Mouse (Mus musculus) spleen, adult 18-20 months (tissue): ENCODE measurements around the gene Gm11084.
"Not testable (repeated sequence)": the region's sequence is repeated elsewhere in the genome, so short reads cannot be mapped to it uniquely, and the experiment has no call there.

Experiments
- DNase-seq, 2 experiments: peaks; one replicate each; pipeline ENCODE4 v3.0.0; 2022; ENCODE audit warnings: mixed read lengths in 2 of 2

The Gm11084 gene

GRCm38 (mm10) chr2:72992497-72992896 is 6.0 kb upstream of the Gm11084 start:
- no peak for DNase-seq

- DNase-seq = not testable (repeated sequence)
Observed at GRCm38 (mm10) chr2:72988945-72989344, 2.4 kb upstream of the Gm11084 start.

GRCm38 (mm10) chr2:72985516-72985915 is 1.0 kb downstream of the Gm11084 start:
- no peak for DNase-seq

DNA sequence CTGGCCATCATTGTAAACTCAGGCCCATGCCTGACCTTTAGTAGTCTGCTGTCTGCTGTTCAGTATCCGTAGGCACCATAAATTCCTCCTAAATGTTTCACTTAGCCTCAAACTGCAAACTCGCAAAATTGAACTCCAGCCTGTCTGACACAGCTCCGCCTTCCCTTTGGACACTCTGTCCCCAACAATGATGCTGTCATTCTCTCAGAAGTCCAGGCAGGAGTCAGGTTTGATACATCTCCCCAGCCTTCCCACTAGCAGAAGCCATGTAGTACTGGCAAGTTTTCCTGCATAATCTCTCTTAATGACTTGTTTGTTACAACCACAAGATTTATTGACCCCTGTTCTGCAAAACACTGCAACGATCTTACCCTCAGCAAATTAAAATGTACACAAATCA is 1.7 kb downstream of the Gm11084 start:
- DNase-seq = no peak

DNA sequence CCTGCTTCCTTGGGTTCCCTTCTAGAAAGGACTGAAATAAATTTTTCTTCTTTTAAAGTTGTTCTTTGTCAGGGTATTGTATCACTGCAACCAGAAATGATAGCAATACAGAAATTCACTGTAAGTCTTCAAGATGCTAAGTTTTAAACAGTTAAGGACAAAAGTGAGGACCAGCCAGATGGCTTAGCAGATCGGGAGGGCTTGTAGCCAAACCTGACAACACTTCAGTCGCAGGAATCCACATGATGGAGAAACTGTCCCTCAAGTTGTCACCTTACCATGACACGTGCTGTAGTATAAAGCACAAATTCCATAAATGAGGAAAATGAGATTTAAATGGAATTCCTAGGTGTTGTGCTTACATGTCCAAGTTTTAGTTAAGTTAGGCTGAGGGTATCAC is 3.3 kb downstream of the Gm11084 start:
- no peak for DNase-seq

DNA sequence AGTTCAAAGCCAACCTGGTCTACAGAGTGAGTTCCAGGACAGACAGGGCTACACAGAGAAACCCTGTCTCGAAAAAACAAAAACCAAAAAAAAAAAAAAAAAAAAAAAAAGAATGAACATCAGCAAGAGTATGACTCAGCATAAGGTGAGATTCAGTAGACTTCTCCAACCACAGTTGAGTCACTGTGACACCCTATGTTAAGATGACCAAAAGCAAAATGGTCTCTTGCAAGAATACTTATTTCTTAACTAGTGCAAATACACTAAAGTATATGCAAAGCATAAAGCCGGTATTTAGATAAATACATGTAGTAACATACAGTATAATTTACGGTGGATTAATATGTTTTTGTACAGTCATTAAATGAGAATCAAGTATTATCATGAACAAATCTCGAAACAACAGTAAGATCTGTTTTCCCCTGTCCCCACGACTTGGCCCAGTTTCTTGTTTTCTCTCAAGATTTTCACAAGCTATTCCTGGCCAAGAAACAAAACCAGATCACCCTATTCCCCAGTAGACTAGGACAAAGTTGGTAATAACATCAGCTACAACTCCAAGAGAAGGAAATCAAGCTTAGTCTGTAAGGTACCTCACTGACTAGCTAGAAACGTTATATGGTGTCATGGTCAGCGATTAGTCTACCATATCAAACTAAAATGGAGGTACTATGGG is 4.3 kb downstream of the Gm11084 start:
- DNase-seq = no peak

GRCm38 (mm10) chr2:72981441-72982109 is 4.9 kb downstream of the Gm11084 start:
- no peak for DNase-seq

GRCm38 (mm10) chr2:72981075-72981420 is 5.5 kb downstream of the Gm11084 start:
- no peak for DNase-seq

GRCm38 (mm10) chr2:72980337-72981074 is 6.0 kb downstream of the Gm11084 start, which contains the start of gene Sp3:
Gene Sp3, minus strand, starts transcription at chr2:72980446.
- DNase-seq = peak; percentile 90 to 93

DNA sequence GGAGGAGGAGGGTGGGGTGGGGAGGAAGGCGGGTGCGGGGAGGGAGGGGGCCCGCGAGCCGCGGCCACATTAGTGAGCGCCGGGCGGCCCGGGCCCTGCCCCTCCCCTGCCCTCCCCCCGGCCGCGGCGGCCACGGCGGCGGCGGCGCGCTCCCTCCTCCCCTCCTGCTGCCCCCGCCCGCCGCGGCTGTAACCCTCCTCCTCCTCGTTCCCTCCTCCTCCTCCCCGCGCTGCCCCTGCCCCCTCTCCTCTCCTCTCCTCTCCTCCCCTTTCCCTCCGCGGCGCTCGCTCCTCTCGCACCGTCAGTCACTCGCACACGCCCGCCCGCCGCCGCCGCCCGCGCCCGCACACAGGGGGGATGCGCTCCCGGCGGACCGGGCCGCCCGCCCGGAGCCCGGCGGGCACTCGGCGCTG is 6.9 kb downstream of the Gm11084 start:
- DNase-seq = peak; percentile 82 to 86

DNA sequence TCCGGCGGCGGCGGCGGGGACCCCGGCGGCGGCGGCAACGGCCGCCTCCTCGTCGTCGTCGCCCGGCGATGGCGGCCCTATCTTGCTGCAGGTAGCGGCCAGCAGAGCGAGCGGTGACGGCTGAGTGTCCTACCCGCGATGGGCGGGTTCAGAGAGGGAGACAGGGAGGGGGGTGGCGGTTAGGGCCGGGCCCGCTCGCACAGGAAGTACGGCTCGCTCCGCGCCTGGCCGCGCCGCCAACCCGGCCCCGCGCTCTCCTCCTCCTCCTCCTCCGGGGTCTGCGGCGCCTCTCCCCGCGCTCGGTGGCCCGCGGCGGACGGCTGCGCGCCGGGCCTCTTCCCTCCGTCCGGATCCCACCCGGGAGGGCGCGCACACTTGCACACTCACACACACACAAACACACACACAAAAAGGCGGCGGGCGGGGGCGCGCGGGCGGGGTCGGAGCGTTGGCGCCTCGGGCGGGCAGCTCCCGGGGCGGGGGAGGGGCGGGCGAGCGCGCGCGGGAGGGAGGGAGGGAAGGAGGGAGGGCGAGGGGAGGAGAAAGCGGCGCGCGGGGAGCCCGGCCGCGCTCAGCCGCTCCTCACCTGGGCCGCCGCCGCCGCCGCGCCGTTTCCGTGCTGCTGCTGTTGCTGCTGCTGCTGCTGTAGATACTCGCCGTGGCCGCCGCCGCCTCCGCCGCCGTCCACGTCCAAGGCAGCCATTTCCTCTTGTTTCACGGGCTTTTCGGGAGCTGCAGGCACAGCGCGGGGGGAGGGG is 7.4 kb downstream of the Gm11084 start:
- DNase-seq = peak; percentile 87 to 90

DNA sequence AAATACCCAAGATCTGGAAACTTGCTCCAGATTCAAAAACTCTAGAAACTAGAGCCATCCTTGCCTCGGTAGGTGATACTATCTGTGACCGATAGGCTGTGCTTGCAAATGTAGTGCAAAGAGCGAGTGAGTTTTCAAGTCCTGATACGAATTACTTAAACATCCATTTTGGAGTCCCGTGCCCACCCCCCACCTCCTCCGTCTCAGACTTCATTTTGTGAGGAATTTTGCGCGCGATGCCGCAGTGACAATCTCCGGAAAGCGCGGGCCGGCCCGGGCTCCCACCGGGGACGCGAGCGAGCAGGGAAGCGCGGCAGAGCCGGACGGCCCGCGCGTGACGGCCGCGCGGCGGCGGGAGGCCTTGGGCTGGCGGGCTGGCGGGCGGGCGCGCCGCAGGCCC is 8.0 kb downstream of the Gm11084 start:
- DNase-seq = no peak

GRCm38 (mm10) chr2:72977272-72977671 is 9.2 kb downstream of the Gm11084 start:
- no peak for DNase-seq

GRCm38 (mm10) chr2:72976036-72976435 is 10.5 kb downstream of the Gm11084 start:
- DNase-seq = no peak

DNA sequence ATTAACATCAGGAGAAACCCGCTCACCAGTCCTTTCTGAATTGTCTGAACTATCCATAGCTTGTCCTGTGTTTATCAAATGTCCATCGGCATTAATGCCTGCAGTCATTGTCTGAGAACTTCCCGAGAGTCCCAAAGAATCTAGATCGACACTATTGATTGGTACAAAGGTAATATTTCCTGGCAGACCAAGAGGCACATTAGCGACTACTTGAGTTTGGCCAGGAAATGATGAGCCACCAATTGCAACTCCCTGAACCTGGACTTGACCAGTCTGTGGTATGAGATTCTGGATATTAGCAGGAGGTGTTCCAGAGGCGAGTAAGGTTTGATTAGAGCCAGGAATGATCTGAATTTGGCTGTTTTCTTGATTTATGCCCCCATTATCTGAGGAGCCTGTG is 15.7 kb downstream of the Gm11084 start:
- DNase-seq = no peak

DNA sequence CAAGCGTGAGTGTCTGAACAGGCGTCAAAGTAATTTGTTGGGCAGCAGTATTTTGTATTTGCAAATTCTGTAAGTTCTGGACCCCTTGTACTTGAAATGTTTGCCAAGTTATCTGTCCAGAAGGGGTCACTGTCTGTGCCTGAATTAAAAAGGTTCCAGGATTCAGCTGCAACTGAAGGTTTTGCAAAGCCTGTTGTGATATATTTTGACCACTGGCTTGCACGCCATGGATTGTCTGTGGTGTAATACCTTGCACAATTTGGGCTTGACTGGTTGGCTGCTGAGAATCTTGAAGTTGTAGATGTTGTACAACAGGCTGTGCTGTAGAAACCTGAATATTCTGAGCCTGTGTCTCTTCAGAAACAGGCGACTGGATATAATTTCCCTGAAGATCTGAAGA is 16.2 kb downstream of the Gm11084 start:
- no peak for DNase-seq

GRCm38 (mm10) chr2:72968536-72968935 is 18.0 kb downstream of the Gm11084 start:
- DNase-seq = no peak

DNA sequence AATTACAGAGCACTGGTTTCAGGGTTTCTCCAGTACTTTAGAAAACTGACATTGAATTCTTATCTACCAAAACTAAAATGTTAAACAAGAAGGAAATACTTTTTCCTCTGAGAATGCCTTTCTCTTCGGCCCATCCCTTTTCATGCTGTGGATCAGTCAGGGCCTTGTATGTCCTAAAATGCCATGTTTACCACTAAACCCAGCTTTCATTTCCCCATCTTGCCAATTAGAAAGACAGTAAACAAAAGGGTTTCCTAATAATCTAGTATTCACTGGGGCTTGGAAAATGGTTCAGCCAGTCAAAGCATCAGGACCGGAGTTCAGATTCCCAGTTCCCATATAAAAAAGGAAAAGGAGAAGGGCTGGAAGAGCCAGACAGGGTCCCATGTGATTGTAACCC is 21.1 kb downstream of the Gm11084 start:
- no peak for DNase-seq

GRCm38 (mm10) chr2:72956415-72956814 is 30.1 kb downstream of the Gm11084 start:
- DNase-seq = no peak

- no peak for DNase-seq
Observed at GRCm38 (mm10) chr2:72952979-72953378, 33.5 kb downstream of the Gm11084 start.

- no peak for DNase-seq
Observed at GRCm38 (mm10) chr2:72935937-72936336, 50.6 kb downstream of the Gm11084 start.

DNA sequence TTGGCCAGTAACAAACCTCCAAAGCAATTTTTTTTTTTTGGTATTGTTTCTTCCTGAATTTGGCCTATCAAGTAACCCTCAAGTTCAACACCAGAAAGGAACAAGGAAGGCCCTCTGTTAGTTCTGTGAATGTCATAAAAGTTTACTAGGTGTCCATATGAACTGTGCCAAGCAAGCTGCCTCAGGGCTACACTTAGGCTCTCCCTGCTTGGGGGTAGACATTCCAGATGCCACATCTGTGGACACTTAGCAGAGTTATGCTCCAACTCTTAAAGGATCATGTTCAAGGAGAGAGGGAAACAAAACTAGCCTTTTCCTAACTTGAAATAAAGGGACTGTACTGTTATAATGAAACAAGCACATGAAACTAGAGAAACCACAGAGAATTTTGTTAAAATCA is 54.3 kb downstream of the Gm11084 start:
- no peak for DNase-seq

GRCm38 (mm10) chr2:72924981-72925380 is 61.5 kb downstream of the Gm11084 start:
- DNase-seq = no peak
